Mouse (Mus musculus): ENCODE data around the gene Kir3dl2. TPM values are rescaled to one million over a fixed set of nuclear protein-coding genes. Genes with fewer than 3 reads are reported as not detected.
"Not testable (repeated sequence)": the region's sequence is repeated elsewhere in the genome, so short reads cannot be mapped to it uniquely, and the experiment has no call there.

Kir3dl2 gene
- polyA plus RNA-seq (2015; fragmentation: Nextera tagmentation; extraction: Ambion mirVana): 0.09 and 0.20 TPM in 2 replicates

- ATAC-seq; H3K9me3 ChIP-seq (ENCODE audit: control insufficient read depth, low read length); H3K36me3 ChIP-seq (ENCODE audit: control insufficient read depth, insufficient read depth, low read length); H3K27me3 ChIP-seq (replicated peaks; ENCODE audit: control insufficient read depth, insufficient read depth, low read length); H3K27ac ChIP-seq (ENCODE audit: low read depth, low read length); H3K4me3 ChIP-seq (ENCODE audit: low read length); H3K4me2 ChIP-seq (ENCODE audit: low read length); H3K4me1 ChIP-seq (ENCODE audit: control insufficient read depth, insufficient read depth, low read depth, low read length); H3K9ac ChIP-seq (ENCODE audit: low read depth, low read length): not testable (repeated sequence)
- 71% methylated on average over 1 of the region's 1 CpGs for WGBS
Observed at GRCm38 (mm10) chrX:136543956-136544355, at the start of gene Kir3dl2. TSS of gene Kir3dl2 (minus strand) at chrX:136544056.

- 11% methylated on average over 2 of the region's 2 CpGs for WGBS
- H3K9ac ChIP-seq (ENCODE audit: low read depth, low read length): peak overlapping the region; percentile 68
Observed at GRCm38 (mm10) chrX:136590897-136591257, 47.0 kb upstream of the Kir3dl2 start.

GRCm38 (mm10) chrX:136590199-136590896 lies 46.5 kb upstream of the Kir3dl2 start, which contains the start of gene Tceal3:
TSS of gene Tceal3 (plus strand) at chrX:136590842.
- WGBS: 32% methylated on average over 12 of the region's 12 CpGs
- peak; percentile 98 for ATAC-seq
- peak within 1 kb of the TSS; percentile 44 for H3K4me3 ChIP-seq (ENCODE audit: low read length)
- H3K27ac ChIP-seq (ENCODE audit: low read depth, low read length): peak within 1 kb of the TSS; percentile 88
- H3K9ac ChIP-seq (ENCODE audit: low read depth, low read length): peak within 1 kb of the TSS; percentile 68
- H3K9me3 ChIP-seq (ENCODE audit: control insufficient read depth, low read length): no peaks in the 10 kb centered on the region
- H3K36me3 ChIP-seq (ENCODE audit: control insufficient read depth, insufficient read depth, low read length): no peaks in the 10 kb centered on the region
- H3K4me1 ChIP-seq (ENCODE audit: control insufficient read depth, insufficient read depth, low read depth, low read length): no peaks in the 10 kb centered on the region
- H3K27me3 ChIP-seq (replicated peaks; ENCODE audit: control insufficient read depth, insufficient read depth, low read length): no peaks in the 10 kb centered on the region
- H3K4me2 ChIP-seq (ENCODE audit: low read length): peak within 1 kb of the TSS; percentile 44

More at GRCm38 (mm10) chrX:136590897-136591257, 47.0 kb upstream of the Kir3dl2 start:
- H3K36me3 ChIP-seq (ENCODE audit: control insufficient read depth, insufficient read depth, low read length): no peaks in the 10 kb centered on the region
- no peaks in the 10 kb centered on the region for H3K27me3 ChIP-seq (replicated peaks; ENCODE audit: control insufficient read depth, insufficient read depth, low read length)
- H3K4me1 ChIP-seq (ENCODE audit: control insufficient read depth, insufficient read depth, low read depth, low read length): no peaks in the 10 kb centered on the region
- peak overlapping the region; percentile 88 for H3K27ac ChIP-seq (ENCODE audit: low read depth, low read length)
- peak overlapping the region; percentile 44 for H3K4me3 ChIP-seq (ENCODE audit: low read length)
- no peaks in the 10 kb centered on the region for H3K9me3 ChIP-seq (ENCODE audit: control insufficient read depth, low read length)
- peak; percentile 81 for ATAC-seq
- peak overlapping the region; percentile 44 for H3K4me2 ChIP-seq (ENCODE audit: low read length)

GRCm38 (mm10) chrX:136584617-136585016 lies 40.8 kb upstream of the Kir3dl2 start:
- ATAC-seq: no peak
- 94% methylated on average over 1 of the region's 1 CpGs for WGBS
- Histone ChIP-seq H3K36me3 (ENCODE audit: control insufficient read depth, insufficient read depth, low read length) (no peaks in the 10 kb centered on the region), H3K27me3 (replicated peaks; ENCODE audit: control insufficient read depth, insufficient read depth, low read length) (no peaks in the 10 kb centered on the region), H3K9me3 (ENCODE audit: control insufficient read depth, low read length) (no peaks in the 10 kb centered on the region), H3K4me1 (ENCODE audit: control insufficient read depth, insufficient read depth, low read depth, low read length) (no peaks in the 10 kb centered on the region), H3K9ac (ENCODE audit: low read depth, low read length) (no peak overlapping the region), H3K27ac (ENCODE audit: low read depth, low read length) (no peak overlapping the region), H3K4me3 (ENCODE audit: low read length) (no peak overlapping the region), H3K4me2 (ENCODE audit: low read length) (no peak overlapping the region)

GRCm38 (mm10) chrX:136569094-136569493 lies 25.2 kb upstream of the Kir3dl2 start:
- 89% methylated on average over 9 of the region's 9 CpGs for WGBS

GRCm38 (mm10) chrX:136517699-136518098 lies 26.2 kb downstream of the Kir3dl2 start, which contains the start of gene Kir3dl1:
TSS of gene Kir3dl1 (plus strand) at chrX:136517999.
- not testable (repeated sequence) for ATAC-seq

More at GRCm38 (mm10) chrX:136569094-136569493, 25.2 kb upstream of the Kir3dl2 start:
- H3K9ac ChIP-seq (ENCODE audit: low read depth, low read length); H3K9me3 ChIP-seq (ENCODE audit: control insufficient read depth, low read length); H3K4me2 ChIP-seq (ENCODE audit: low read length); H3K4me3 ChIP-seq (ENCODE audit: low read length); H3K27ac ChIP-seq (ENCODE audit: low read depth, low read length); H3K36me3 ChIP-seq (ENCODE audit: control insufficient read depth, insufficient read depth, low read length); H3K27me3 ChIP-seq (replicated peaks; ENCODE audit: control insufficient read depth, insufficient read depth, low read length); ATAC-seq; H3K4me1 ChIP-seq (ENCODE audit: control insufficient read depth, insufficient read depth, low read depth, low read length): not testable (repeated sequence)

More at GRCm38 (mm10) chrX:136517699-136518098, 26.2 kb downstream of the Kir3dl2 start, which contains the start of gene Kir3dl1:
- not testable (repeated sequence) for H3K36me3 ChIP-seq (ENCODE audit: control insufficient read depth, insufficient read depth, low read length); H3K9me3 ChIP-seq (ENCODE audit: control insufficient read depth, low read length); H3K27me3 ChIP-seq (replicated peaks; ENCODE audit: control insufficient read depth, insufficient read depth, low read length); H3K4me3 ChIP-seq (ENCODE audit: low read length); H3K27ac ChIP-seq (ENCODE audit: low read depth, low read length); H3K4me2 ChIP-seq (ENCODE audit: low read length); H3K4me1 ChIP-seq (ENCODE audit: control insufficient read depth, insufficient read depth, low read depth, low read length); H3K9ac ChIP-seq (ENCODE audit: low read depth, low read length)
- WGBS: 73% methylated on average over 4 of the region's 4 CpGs

Other genes starting within 250 kb of the Kir3dl2 start
- not detected in 2 replicates for gene Kir3dl1, start 26.1 kb downstream of the Kir3dl2 start, polyA plus RNA-seq (2015; fragmentation: Nextera tagmentation; extraction: Ambion mirVana)
- 83.7 and 106 TPM in 2 replicates for gene Tceal3, start 46.8 kb upstream of the Kir3dl2 start, polyA plus RNA-seq (2015; fragmentation: Nextera tagmentation; extraction: Ambion mirVana)
- 23.2 and 27.7 TPM in 2 replicates for gene Tceal1, start 163.9 kb upstream of the Kir3dl2 start, polyA plus RNA-seq (2015; fragmentation: Nextera tagmentation; extraction: Ambion mirVana)
- gene Morf4l2, start 199.6 kb upstream of the Kir3dl2 start, polyA plus RNA-seq (2015; fragmentation: Nextera tagmentation; extraction: Ambion mirVana): 541 and 552 TPM in 2 replicates
- not detected in 2 replicates for gene Glra4, start 236.1 kb upstream of the Kir3dl2 start, polyA plus RNA-seq (2015; fragmentation: Nextera tagmentation; extraction: Ambion mirVana)